Mouse (Mus musculus): Measurements from ENCODE around the gene Fam19a2. TPM values are rescaled to one million over a fixed set of nuclear protein-coding genes. Genes with fewer than 3 reads are reported as not detected.

Gene Fam19a2
- total and polyA plus RNA-seq, 2 experiments: 0.53 to 3.1 TPM

DNA sequence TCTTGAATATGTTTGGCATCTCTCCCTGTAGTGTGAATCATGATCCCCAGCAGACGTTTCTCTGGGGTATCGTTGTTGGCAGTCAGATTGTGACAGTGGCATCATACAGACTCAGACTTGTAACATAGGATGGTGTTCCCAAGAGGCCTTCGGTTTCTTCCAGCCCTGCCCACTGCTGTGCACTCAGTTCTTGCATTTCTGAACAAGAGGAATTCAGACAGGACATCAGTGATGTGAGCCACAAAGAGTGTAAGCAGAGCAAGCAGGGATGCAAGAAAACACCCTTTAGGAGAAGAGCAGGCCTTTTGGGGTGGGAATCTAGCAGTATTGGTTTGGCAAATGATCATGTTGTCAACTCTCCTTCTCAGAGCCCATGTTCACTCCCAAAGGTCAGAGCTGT, 489.0 kb downstream of the Fam19a2 start:
- DNase-seq (ENCODE audit: extremely low read depth, low read depth, low spot score): no peak
- H3K27me3 ChIP-seq (ENCODE audit: control insufficient read depth, insufficient read depth, low read length): no peaks in the 10 kb centered on the region

DNA sequence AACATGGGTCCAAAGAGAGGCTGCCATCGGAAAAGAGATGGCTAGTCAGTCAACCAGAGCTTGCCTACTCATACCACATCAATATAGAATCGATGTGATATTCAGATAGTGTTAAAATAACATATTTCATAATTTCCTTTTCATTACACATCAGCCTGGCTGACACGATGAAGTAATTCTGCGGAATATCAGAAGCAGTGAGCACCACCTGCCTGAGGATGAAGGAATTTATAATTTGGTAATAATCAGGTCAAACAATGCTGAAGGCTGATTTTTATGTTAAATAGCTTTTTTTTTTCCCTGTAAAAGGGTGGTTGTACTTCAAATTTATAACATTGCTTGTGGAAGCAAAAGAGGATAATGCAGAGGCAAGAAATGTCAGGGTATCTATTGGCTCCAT, 490.2 kb downstream of the Fam19a2 start:
- no peaks in the 10 kb centered on the region for H3K27me3 ChIP-seq (ENCODE audit: control insufficient read depth, insufficient read depth, low read length)
- TF ChIP-seq CTCF (IDR thresholded peaks at IDR 0.05; ENCODE audit: low read depth, low read length) (no peak), POLR2A (IDR thresholded peaks at IDR 0.05; ENCODE audit: extremely low read depth, insufficient read depth, low read length) (no peak)
- no peaks in the 10 kb centered on the region for H3K79me2 ChIP-seq (ENCODE audit: control insufficient read depth, insufficient read depth, low read length)
- WGBS: 89% methylated on average over 4 of the region's 4 CpGs
- no peak overlapping the region for H3K9ac ChIP-seq (ENCODE audit: low read depth, low read length)
- H3K4me3 ChIP-seq (ENCODE audit: insufficient read depth, low read depth, low read length): no peak overlapping the region
- no peaks in the 10 kb centered on the region for H3K36me3 ChIP-seq (ENCODE audit: control insufficient read depth, insufficient read depth, low read length)
- no peaks in the 10 kb centered on the region for H3K4me1 ChIP-seq (ENCODE audit: control insufficient read depth, insufficient read depth, low read length)
- no peak overlapping the region for H3K27ac ChIP-seq (replicated peaks; ENCODE audit: insufficient read depth, low read depth, low read length)
- DNase-seq (ENCODE audit: extremely low read depth, low read depth, low spot score): no peak

More for the DNA sequence above, 489.0 kb downstream of the Fam19a2 start:
- WGBS: 86% methylated on average over 3 of the region's 3 CpGs
- Histone ChIP-seq H3K9ac (ENCODE audit: low read depth, low read length) (no peak overlapping the region), H3K36me3 (ENCODE audit: control insufficient read depth, insufficient read depth, low read length) (no peaks in the 10 kb centered on the region), H3K79me2 (ENCODE audit: control insufficient read depth, insufficient read depth, low read length) (no peaks in the 10 kb centered on the region), H3K4me3 (ENCODE audit: insufficient read depth, low read depth, low read length) (no peak overlapping the region), H3K4me1 (ENCODE audit: control insufficient read depth, insufficient read depth, low read length) (no peaks in the 10 kb centered on the region), H3K27ac (replicated peaks; ENCODE audit: insufficient read depth, low read depth, low read length) (no peak overlapping the region)
- TF ChIP-seq POLR2A (IDR thresholded peaks at IDR 0.05; ENCODE audit: extremely low read depth, insufficient read depth, low read length) (no peak), CTCF (IDR thresholded peaks at IDR 0.05; ENCODE audit: low read depth, low read length) (no peak)

DNA sequence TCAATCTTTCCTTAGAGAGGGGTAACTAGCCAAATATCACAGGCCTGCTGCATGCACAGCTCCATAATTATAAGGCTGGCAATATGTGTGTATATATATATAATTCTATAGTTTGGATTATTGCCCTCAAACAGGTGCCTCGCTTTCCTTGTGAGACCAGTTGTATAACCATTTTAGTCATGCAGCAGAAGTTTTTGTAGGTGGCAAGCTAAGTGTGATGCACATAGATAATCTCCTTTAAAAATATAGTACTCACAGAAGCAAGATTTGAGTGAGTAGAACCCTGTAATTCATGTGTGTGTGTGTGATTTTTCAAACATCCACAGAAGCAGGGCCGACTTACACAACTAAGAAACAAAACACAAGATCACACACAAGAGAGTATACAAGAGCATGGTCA, 525.6 kb downstream of the Fam19a2 start:
- DNase-seq (ENCODE audit: extremely low read depth, low read depth, low spot score): no peak
- no peak overlapping the region for H3K4me3 ChIP-seq (ENCODE audit: insufficient read depth, low read depth, low read length)
- no peaks in the 10 kb centered on the region; the same call in 1 of the 2 replicates for H3K4me1 ChIP-seq (ENCODE audit: control insufficient read depth, insufficient read depth, low read length)
- no peaks in the 10 kb centered on the region for H3K27me3 ChIP-seq (ENCODE audit: control insufficient read depth, insufficient read depth, low read length)
- H3K9ac ChIP-seq (ENCODE audit: low read depth, low read length): no peak overlapping the region
- WGBS: 91% methylated on average over 2 of the region's 2 CpGs
- no peaks in the 10 kb centered on the region for H3K79me2 ChIP-seq (ENCODE audit: control insufficient read depth, insufficient read depth, low read length)
- H3K27ac ChIP-seq (replicated peaks; ENCODE audit: insufficient read depth, low read depth, low read length): no peak overlapping the region
- no peaks in the 10 kb centered on the region for H3K36me3 ChIP-seq (ENCODE audit: control insufficient read depth, insufficient read depth, low read length)
- no peak for TF ChIP-seq CTCF (IDR thresholded peaks at IDR 0.05; ENCODE audit: low read depth, low read length)
- no peak for TF ChIP-seq POLR2A (IDR thresholded peaks at IDR 0.05; ENCODE audit: extremely low read depth, insufficient read depth, low read length)

Other genes with a start within 250 kb of the Fam19a2 start
- 51.8 and 58.1 TPM in 2 replicates for gene Mon2, start 187.5 kb upstream of the Fam19a2 start, total RNA-seq (2014; rRNA removed)
- gene Mon2, start 187.5 kb upstream of the Fam19a2 start, polyA plus RNA-seq (2012; rRNA removed): 24.3 and 35.1 TPM in 2 replicates
- 49.9 and 53.0 TPM in 2 replicates for gene Usp15, start 67.0 kb upstream of the Fam19a2 start, total RNA-seq (2014; rRNA removed)
- 4.3 and 4.5 TPM in 2 replicates for gene Usp15, start 67.0 kb upstream of the Fam19a2 start, polyA plus RNA-seq (2012; rRNA removed)